In the genomic region with DNA sequence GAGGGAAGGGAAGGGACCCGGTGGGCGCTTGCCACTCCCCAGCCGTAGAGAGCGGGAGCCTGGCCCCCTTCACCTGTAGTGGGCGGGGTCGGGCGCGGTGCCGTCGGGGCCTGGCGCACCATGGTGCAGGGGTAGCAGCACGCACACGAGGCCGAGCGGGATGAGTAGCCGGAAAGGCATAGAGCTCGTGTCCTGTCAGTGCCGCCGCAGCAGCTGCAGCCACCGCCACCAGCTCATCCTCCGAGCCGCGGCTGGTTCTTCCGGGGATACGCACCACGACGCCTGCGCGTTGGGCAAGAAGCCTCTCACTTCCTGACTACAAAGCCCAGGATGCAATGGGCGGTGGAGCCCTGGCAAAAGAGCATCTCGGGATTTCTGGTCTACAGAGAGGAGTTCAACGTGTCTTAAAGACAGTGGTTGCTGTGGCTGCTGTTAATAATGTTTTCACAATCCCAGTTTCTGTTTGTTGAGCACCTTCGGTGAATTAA, we compare ENCODE assay signal across 7 mouse cellular contexts. TPM values are rescaled to one million over a fixed set of nuclear protein-coding genes. Genes with fewer than 3 reads are reported as not detected.
DNase-seq lines count a peak whose midpoint lies in the region; ATAC-seq lines count a peak whose summit lies in the region.

A gene (minus strand): TSS at position 318 of the 488 bp plus-strand sequence.

- peak within 1 kb of the TSS; percentile 84 for H3K9ac ChIP-seq in intestine, embryonic 16.5 days (ENCODE audit: low read depth, low read length)
- peak within 1 kb of the TSS; percentile 81 for H3K9ac ChIP-seq in midbrain, embryonic 11.5 days (ENCODE audit: low read length)

- H3K4me1 ChIP-seq in intestine, embryonic 16.5 days (ENCODE audit: control insufficient read depth, insufficient read depth, low read length) = peaks cover 10% of the 10 kb centered on the region; the same call in 1 of the 2 replicates
- peaks cover 6% of the 10 kb centered on the region; the same call in 1 of the 2 replicates for H3K4me1 ChIP-seq in midbrain, embryonic 11.5 days (ENCODE audit: control insufficient read depth, insufficient read depth, low read length)

- H3K4me2 ChIP-seq in intestine, embryonic 16.5 days (ENCODE audit: low read depth, low read length) = peak within 1 kb of the TSS; percentile 88
- H3K4me2 ChIP-seq in midbrain, embryonic 11.5 days = peak within 1 kb of the TSS; percentile 92

- DNase-seq in adrenal gland, adult 8-10 months = peak; percentile 91
- DNase-seq in embryo, embryonic 9.5 days (ENCODE audit: extremely low spot score) = peak; percentile 88
- peak; percentile 75 to 90 for DNase-seq in gastrocnemius, postnatal 4 days (ENCODE audit: low spot score in 2 of 2)
- peak; percentile 89 to 90 for DNase-seq in left cerebral cortex, postnatal 36 days (ENCODE audit: low spot score in 2 of 2)
- peak; percentile 99 for DNase-seq in midbrain, embryonic 11.5 days (ENCODE audit: low spot score, missing footprints)
- peak; percentile 84 for DNase-seq in skeletal muscle tissue, adult 2 months (ENCODE audit: low read depth, low spot score)

- no peaks in the 10 kb centered on the region for H3K27me3 ChIP-seq in intestine, embryonic 16.5 days (replicated peaks; ENCODE audit: control insufficient read depth, insufficient read depth, low read length)
- H3K27me3 ChIP-seq in midbrain, embryonic 11.5 days (ENCODE audit: control insufficient read depth, insufficient read depth, low read length) = no peaks in the 10 kb centered on the region

- H3K36me3 ChIP-seq in intestine, embryonic 16.5 days (ENCODE audit: control insufficient read depth, insufficient read depth, low read length) = no peaks in the 10 kb centered on the region
- no peaks in the 10 kb centered on the region for H3K36me3 ChIP-seq in midbrain, embryonic 11.5 days (ENCODE audit: control insufficient read depth, insufficient read depth, low read length)

- H3K9me3 ChIP-seq in intestine, embryonic 16.5 days (ENCODE audit: control insufficient read depth, low read length) = no peaks in the 10 kb centered on the region
- H3K9me3 ChIP-seq in midbrain, embryonic 11.5 days (ENCODE audit: control insufficient read depth, low read length) = no peaks in the 10 kb centered on the region

- H3K4me3 ChIP-seq in intestine, embryonic 16.5 days (ENCODE audit: low read length) = peak within 1 kb of the TSS; percentile 88
- H3K4me3 ChIP-seq in midbrain, embryonic 11.5 days (ENCODE audit: low read depth, low read length) = peak within 1 kb of the TSS; percentile 83

- peak within 1 kb of the TSS; percentile 4; the same call in 1 of the 2 replicates for H3K27ac ChIP-seq in intestine, embryonic 16.5 days (ENCODE audit: low read length)
- H3K27ac ChIP-seq in midbrain, embryonic 11.5 days (ENCODE audit: low read depth, low read length) = no peak within 1 kb of the TSS

- intact Hi-C loops in left cerebral cortex, postnatal 36 days (cut with DNase I) = no loop called here

- under 1% methylated on average over 31 of the region's 33 CpGs for WGBS in intestine, embryonic 16.5 days
- WGBS in midbrain, embryonic 11.5 days = 0% methylated on average over 22 of the region's 33 CpGs

- ATAC-seq in intestine, embryonic 16.5 days = peak; percentile 94
- ATAC-seq in midbrain, embryonic 11.5 days (ENCODE audit: low FRiP score) = peak; percentile 98

RNA-seq across cellular contexts. Expression of the gene that starts here (rescaled TPM):
- total RNA-seq in adrenal gland, adult 8-10 months (2022) = 10 to 100 TPM; 41.1 to 65.1 (median 54.5) TPM
- total RNA-seq in gastrocnemius, postnatal 4 days (2021) = 10 to 100 TPM; 12.4 to 13.3 TPM
- polyA plus RNA-seq in intestine, embryonic 16.5 days (2015; fragmentation: Nextera tagmentation; extraction: Ambion mirVana) = 85.7 and 94.6 TPM in 2 replicates
- total RNA-seq in left cerebral cortex, postnatal 36 days (2021) = 10 to 100 TPM; 19.1 to 19.7 TPM
- polyA plus RNA-seq in midbrain, embryonic 11.5 days (2014; fragmentation: Nextera tagmentation; extraction: Ambion mirVana) = 32.3 and 34.6 TPM in 2 replicates
